Mouse (Mus musculus): Measurements from ENCODE around the gene Syk.

Gene Syk

DNA sequence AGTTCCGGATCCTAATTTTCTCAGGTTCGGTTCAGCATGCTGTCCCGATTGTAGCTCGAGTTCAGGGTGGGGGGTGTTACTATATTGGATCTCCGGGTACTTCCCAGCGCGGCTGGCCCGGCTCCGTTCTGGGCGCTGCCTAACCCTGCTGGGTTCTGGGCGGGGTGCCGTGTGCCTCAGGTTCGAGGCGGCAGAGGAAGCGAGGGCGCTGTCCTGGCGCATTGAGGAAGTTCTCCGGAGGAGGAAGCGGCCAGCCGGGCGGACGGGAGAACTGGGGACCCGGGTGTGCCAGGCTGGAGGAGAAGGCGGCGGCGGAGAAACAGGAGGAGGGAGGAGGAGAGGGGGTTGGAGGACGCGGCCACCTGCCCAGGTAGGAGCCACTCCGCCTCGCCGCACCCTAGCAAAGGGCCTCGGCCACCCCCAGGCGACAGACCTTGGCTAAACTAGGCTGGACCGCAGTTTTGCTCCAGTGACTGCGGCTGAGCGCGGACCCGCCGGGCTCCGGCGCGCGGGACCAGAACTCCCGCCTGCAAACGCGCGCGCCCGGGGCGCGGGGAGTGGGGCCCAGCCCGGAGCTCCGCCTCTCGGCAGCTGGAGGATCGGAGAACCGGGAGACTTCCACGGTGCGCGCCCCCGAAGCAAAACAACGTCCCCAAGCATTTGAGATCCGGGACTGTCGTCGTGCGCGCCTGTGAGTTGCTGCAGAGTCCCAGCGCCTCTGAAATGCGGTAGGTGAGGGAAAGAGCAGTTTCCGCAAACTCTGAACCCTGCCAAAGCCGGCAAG lies at the start of gene Syk:
Syk (plus strand) TSS at position 296 of the 784 bp plus-strand sequence.
- DNase-seq (ENCODE audit: low spot score in 2 of 2): peak; percentile 74 to 84

DNA sequence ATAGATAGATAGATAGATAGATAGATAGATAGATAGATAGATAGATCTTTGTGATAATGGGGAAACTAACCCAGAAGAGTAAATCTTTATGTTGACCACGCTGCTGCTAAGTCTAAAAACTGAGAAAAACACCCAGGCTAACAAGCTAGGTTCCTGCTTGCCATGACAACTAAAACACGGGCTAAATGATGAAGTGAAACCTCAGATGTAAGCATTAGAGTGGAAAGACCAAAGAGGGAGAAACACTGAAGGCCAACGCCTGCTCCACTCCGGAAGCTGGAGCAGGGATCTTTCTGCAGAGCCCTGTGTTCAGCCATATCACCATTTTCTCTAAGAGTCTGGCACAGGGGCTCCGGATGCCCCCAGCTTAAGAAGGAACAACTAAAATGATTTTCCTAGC lies 49.3 kb upstream of the Syk start:
- DNase-seq (ENCODE audit: low spot score in 2 of 2): no peak

- DNase-seq (ENCODE audit: low spot score in 2 of 2): peak in 1 of 2 experiments; percentile 76
These were observed 47.4 kb upstream of the Syk start for GRCm38 (mm10) chr13:52535542-52535941.

- DNase-seq (ENCODE audit: low spot score in 2 of 2): no peak
These were observed 45.0 kb upstream of the Syk start for GRCm38 (mm10) chr13:52537754-52538587.

DNA sequence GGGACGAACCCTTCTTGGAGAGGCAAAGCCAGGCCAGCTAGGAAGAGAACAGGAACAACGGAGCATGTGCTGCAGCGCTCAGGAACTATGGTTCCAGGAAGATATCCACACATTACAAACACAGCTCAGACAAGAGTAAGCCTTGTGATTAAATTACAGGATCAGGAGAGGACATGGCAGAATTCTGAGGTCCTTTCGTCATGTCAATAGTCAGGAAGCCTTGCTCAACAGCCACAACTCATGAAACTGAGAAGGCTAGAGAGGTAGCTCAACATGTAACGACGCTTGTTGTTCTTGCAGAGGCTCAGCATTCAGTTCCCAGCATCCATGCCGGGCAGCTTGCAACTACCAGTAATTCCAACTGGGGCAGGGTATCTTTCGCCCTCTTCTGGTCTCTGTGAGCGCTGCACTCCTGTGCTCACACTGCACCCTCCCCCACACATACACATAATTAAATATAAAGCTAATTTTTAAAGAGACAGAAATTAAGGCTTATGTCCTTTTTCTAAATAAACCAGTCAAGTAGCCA lies 44.3 kb upstream of the Syk start:
- DNase-seq (ENCODE audit: low spot score in 2 of 2): no peak

- no peak for DNase-seq (ENCODE audit: low spot score in 2 of 2)
These were observed 43.5 kb upstream of the Syk start for GRCm38 (mm10) chr13:52539461-52539860.

GRCm38 (mm10) chr13:52541385-52542035 lies 41.5 kb upstream of the Syk start:
- no peak for DNase-seq (ENCODE audit: low spot score in 2 of 2)

DNA sequence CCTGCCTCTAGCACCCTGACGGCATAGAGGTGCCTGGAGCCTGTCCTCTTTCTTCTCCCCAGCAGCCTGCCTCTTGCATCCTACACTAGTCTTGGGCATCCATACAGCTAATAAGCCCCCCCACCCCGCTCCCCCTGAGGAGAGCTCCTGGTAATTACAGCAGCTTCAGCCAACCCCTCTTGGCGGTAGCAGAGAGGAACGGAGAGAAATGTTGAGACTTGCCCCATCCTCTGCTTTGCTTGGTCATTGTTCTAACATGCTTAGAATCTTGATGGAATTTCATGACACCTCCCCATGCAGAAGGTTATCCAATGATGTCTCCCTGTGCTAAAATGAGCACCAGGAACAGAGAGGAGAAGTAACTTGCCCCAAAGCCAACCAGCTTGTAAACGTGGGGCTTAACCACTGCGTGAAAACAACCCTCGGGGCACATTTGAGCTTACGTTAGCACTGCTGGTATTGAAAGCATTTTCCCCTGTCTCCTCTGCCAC lies 40.9 kb upstream of the Syk start:
- no peak for DNase-seq (ENCODE audit: low spot score in 2 of 2)

GRCm38 (mm10) chr13:52542636-52543035 lies 40.3 kb upstream of the Syk start:
- DNase-seq (ENCODE audit: low spot score in 2 of 2): no peak

DNA sequence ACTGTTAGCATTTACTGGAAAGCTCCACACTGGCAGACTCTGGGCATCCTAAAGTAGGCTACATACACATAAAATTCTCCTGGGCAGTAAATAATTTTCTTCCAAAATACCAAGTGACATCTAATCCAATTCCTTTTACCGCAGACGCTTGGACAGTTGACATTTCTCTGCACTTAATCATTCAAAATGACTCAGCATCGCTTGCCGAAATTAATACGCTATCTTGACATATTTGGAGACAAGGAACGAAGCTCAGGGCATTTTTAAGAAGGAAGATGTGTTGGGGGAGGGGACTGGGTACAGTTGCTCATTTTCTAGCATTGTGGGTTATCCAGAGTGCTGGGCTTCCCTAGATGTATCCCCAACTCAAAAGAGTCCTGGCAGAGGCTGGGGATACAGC lies 36.7 kb upstream of the Syk start:
- no peak for DNase-seq (ENCODE audit: low spot score in 2 of 2)

DNA sequence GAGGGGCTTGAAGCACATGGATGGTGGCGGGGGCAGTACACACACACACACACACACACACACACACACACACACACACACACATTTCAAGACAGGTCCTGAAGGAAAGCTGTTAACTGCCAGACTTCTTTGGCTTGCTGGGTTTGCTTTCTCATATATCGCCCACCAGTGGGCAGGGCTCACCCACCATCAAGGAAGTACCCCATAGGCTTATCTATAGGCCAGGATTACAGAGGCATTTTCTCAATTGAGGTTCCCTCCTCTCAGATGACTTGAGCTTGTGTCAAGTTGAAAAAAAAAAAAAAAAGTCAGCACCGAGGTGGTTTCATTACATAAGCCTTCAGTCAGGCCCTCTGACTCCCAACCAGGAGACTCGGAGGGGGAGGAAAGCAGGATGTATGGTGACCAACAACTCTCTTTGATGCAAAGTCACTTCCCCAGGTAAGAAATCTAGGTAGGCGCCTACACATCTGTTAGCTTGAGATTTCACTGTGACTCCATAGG lies 32.2 kb upstream of the Syk start:
- no peak for DNase-seq (ENCODE audit: low spot score in 2 of 2)

DNA sequence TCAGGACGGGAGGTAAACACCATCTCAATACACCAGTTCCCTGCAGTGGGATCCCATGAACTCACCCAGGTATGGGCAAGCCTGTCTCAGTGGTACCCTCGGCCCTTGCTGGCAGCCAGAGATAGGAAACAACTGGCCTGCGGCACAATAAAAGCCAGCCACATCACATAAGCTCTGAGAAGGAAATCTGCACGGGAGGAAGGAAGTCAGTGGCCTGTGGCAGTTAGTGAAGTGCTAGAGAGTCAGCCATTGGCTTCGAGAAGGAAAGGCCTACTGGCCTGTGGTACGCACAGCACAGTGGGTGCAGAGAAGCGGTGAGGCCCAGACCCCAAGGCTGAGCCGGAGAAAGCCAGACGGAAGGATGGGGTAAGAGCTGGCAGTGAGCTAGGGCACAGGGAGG lies 31.7 kb upstream of the Syk start:
- no peak for DNase-seq (ENCODE audit: low spot score in 2 of 2)

DNA sequence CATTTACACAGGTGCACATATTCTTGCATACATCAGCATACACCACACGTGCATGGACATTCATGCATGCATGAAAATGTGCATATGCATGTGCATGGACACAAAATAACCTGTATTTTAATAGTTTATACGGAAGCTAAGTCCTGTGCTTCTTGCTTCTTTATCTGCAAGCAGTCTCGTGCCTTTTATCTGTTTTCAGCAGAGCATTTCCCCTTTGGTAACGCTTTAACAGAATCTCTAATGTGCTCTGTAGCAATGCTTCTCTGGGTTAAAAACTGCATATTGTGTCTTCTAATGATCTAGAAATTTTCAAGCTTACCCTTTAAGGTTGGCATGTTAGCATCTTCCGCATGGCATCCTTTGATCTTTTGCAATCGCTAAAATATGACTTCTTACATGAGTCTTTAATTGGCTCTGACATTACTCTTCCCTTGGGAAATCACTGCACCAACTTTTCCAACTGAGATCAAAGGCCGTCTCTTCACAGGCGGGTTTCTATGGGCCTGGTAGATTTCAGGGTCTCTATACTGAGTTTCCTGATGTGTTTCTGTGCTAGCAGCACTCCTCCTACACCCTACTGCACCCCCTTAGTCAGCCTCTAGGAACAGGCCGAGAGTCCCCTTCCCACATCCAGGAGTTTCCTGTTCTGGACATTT lies 30.0 kb upstream of the Syk start:
- DNase-seq (ENCODE audit: low spot score in 2 of 2): no peak

DNA sequence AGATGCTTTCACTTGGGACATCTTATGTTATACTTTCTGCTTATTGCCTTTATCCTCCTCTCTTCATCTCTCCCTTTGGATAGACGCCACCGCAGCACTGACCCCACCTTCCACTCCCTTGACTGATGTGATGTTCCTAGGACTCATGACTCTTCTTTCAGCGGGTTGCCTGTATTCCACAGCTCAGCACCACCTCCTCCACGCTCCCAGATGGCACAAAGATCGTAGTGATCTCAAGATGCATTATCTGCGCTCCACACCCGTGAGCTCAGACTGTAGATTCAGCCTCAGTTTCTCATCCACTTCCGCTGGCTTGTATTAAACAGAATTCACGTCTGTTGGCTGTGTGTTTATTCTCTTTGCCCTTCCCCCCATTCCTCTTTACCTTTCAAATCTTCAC lies 28.3 kb upstream of the Syk start:
- DNase-seq (ENCODE audit: low spot score in 2 of 2): no peak

GRCm38 (mm10) chr13:52557421-52557820 lies 25.6 kb upstream of the Syk start:
- DNase-seq (ENCODE audit: low spot score in 2 of 2): no peak

DNA sequence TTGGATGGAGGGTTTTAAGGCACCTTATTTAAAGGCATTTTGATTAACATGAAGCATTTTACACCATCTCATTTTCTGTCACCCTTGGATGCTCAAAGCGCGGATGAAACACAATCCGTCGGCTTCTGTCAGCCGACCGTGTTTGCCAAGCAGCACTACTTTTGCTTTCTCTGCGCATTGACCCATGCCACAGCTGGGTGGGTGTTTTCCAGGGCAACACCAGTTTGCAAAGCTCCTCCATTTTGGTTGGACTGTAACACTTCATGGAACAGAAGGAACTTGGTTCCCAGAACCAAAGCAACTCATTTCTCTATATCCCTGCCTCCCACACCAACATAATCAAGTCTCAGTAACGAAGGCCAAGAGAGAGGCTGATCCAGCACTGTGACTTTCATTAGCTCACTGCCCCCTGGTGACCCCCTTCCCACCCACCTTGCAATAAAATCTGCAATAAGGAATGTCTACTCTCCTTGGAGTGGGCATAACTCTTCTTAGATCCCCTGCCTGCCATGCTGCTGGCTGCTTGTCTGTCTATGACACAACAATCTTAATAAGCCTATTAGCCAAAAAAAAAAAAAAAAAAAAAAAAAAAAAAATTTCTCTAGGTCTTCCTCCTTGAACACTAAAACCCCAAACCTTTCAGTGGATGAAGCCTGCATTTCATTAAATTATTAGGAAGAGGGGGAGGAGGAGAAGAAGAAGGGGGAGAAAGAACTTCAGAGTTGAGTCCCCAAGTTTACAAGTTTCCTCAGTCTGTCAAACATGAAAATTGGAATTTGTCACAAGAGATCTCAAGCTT lies 21.4 kb upstream of the Syk start:
- DNase-seq (ENCODE audit: low spot score in 2 of 2): no peak

- DNase-seq (ENCODE audit: low spot score in 2 of 2): no peak
These were observed 20.8 kb upstream of the Syk start for GRCm38 (mm10) chr13:52562166-52562571.

GRCm38 (mm10) chr13:52565103-52565739 lies 17.8 kb upstream of the Syk start:
- peak; percentile 49 to 61 for DNase-seq (ENCODE audit: low spot score in 2 of 2)

GRCm38 (mm10) chr13:52566188-52566760 lies 16.7 kb upstream of the Syk start:
- DNase-seq (ENCODE audit: low spot score in 2 of 2): no peak

GRCm38 (mm10) chr13:52566777-52567176 lies 16.2 kb upstream of the Syk start:
- no peak for DNase-seq (ENCODE audit: low spot score in 2 of 2)

All from right cerebral cortex, postnatal 10 days (tissue).